Mouse (Mus musculus): ENCODE results near the gene Sh3pxd2b. TPM values are rescaled to one million over a fixed set of nuclear protein-coding genes. Genes with fewer than 3 reads are reported as not detected.

Sh3pxd2b gene
- polyA plus RNA-seq, 1 experiment from 2014 or later: 21.3 TPM

DNA sequence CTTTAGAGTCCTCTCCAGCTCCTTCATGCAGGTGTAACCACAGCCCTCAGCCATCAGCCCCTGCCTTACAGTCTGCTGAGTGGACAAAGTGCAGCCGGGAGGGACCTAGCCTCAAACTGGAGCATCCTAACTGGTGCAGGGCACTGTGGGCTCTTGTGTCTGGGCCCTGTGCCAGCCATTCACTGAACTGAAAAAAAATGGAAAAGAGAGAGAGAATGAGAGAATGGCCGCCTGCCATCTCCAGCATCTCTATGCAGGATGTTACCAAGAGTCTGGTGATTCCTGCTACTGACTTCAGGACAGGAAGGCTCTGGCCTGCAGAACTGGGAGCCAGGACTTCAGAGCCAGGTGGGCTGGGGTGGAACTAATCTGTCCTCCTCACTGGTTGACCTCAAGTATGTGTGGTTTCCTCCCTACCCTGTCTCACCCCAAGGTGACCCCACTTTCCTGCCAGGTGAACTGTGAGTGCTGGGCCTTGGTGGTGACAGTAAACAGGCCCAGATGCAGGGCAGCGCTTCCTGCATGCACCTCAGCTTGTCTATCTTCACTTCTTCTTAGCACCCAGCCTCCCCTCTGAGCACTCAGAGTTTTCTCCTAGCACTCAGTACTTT lies 16.1 kb downstream of the Sh3pxd2b start:
- Histone ChIP-seq H3K4me1 (ENCODE audit: control insufficient read depth, insufficient read depth, low read length) (peaks cover 13% of the 10 kb centered on the region), H3K4me3 (ENCODE audit: low read depth, low read length) (no peak overlapping the region), H3K9ac (replicated peaks; ENCODE audit: low read depth, low read length) (no peak overlapping the region), H3K27ac (ENCODE audit: low read depth, low read length) (peak overlapping the region; percentile 64), H3K27me3 (ENCODE audit: control insufficient read depth, insufficient read depth, low read length) (no peaks in the 10 kb centered on the region), H3K9me3 (ENCODE audit: control insufficient read depth, low read length) (no peaks in the 10 kb centered on the region), H3K36me3 (ENCODE audit: control insufficient read depth, insufficient read depth, low read length) (no peaks in the 10 kb centered on the region), H3K4me2 (ENCODE audit: low read depth, low read length) (no peak overlapping the region)
- peak; percentile 80 for ATAC-seq (ENCODE audit: low read depth)
- WGBS: 45% methylated on average over 3 of the region's 3 CpGs

- Histone ChIP-seq H3K4me1 (ENCODE audit: control insufficient read depth, insufficient read depth, low read length) (peaks cover 13% of the 10 kb centered on the region), H3K4me2 (ENCODE audit: low read depth, low read length) (no peak overlapping the region), H3K27ac (ENCODE audit: low read depth, low read length) (peak overlapping the region; percentile 64; the same call in 1 of the 2 replicates), H3K36me3 (ENCODE audit: control insufficient read depth, insufficient read depth, low read length) (no peaks in the 10 kb centered on the region), H3K9me3 (ENCODE audit: control insufficient read depth, low read length) (no peaks in the 10 kb centered on the region), H3K4me3 (ENCODE audit: low read depth, low read length) (no peak overlapping the region), H3K27me3 (ENCODE audit: control insufficient read depth, insufficient read depth, low read length) (no peaks in the 10 kb centered on the region), H3K9ac (replicated peaks; ENCODE audit: low read depth, low read length) (no peak overlapping the region)
- 79% methylated on average over 7 of the region's 7 CpGs for WGBS
- ATAC-seq (ENCODE audit: low read depth): no peak
These were observed 16.8 kb downstream of the Sh3pxd2b start for GRCm38 (mm10) chr11:32364375-32364774.

DNA sequence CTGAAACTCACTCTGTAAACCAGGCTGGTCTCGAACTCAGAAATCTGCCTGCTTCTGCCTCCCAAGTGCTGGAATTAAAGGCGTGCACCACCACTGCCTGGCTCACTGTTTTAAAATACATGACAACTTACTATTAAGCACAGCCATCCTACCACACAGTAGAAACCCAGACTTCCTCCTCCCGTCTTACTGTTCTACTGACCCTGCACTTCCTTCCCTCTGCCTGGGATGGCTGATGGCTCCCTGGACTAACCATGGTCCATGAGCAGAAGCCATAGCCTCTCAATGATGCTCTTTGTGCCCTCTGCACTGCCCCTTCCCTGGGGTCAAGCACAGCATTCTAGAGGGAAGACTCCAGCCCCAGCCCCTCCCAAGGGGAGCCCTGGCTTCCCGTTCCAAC lies 17.9 kb downstream of the Sh3pxd2b start:
- WGBS: 83% methylated on average over 4 of the region's 4 CpGs
- Histone ChIP-seq H3K27me3 (ENCODE audit: control insufficient read depth, insufficient read depth, low read length) (no peaks in the 10 kb centered on the region), H3K9ac (replicated peaks; ENCODE audit: low read depth, low read length) (no peak overlapping the region), H3K9me3 (ENCODE audit: control insufficient read depth, low read length) (no peaks in the 10 kb centered on the region), H3K4me3 (ENCODE audit: low read depth, low read length) (no peak overlapping the region), H3K36me3 (ENCODE audit: control insufficient read depth, insufficient read depth, low read length) (no peaks in the 10 kb centered on the region), H3K4me2 (ENCODE audit: low read depth, low read length) (no peak overlapping the region), H3K27ac (ENCODE audit: low read depth, low read length) (no peak overlapping the region), H3K4me1 (ENCODE audit: control insufficient read depth, insufficient read depth, low read length) (peaks cover 13% of the 10 kb centered on the region)
- no peak for ATAC-seq (ENCODE audit: low read depth)

- Histone ChIP-seq H3K4me2 (ENCODE audit: low read depth, low read length) (no peak overlapping the region), H3K9me3 (ENCODE audit: control insufficient read depth, low read length) (no peaks in the 10 kb centered on the region), H3K27ac (ENCODE audit: low read depth, low read length) (no peak overlapping the region), H3K36me3 (ENCODE audit: control insufficient read depth, insufficient read depth, low read length) (no peaks in the 10 kb centered on the region), H3K9ac (replicated peaks; ENCODE audit: low read depth, low read length) (no peak overlapping the region), H3K4me3 (ENCODE audit: low read depth, low read length) (no peak overlapping the region), H3K4me1 (ENCODE audit: control insufficient read depth, insufficient read depth, low read length) (peaks cover 13% of the 10 kb centered on the region), H3K27me3 (ENCODE audit: control insufficient read depth, insufficient read depth, low read length) (no peaks in the 10 kb centered on the region)
- WGBS: 91% methylated on average over 2 of the region's 2 CpGs
- ATAC-seq (ENCODE audit: low read depth): no peak
These were observed 19.4 kb downstream of the Sh3pxd2b start for GRCm38 (mm10) chr11:32367056-32367455.

GRCm38 (mm10) chr11:32368986-32369385 lies 21.4 kb downstream of the Sh3pxd2b start:
- Histone ChIP-seq H3K27me3 (ENCODE audit: control insufficient read depth, insufficient read depth, low read length) (no peaks in the 10 kb centered on the region), H3K27ac (ENCODE audit: low read depth, low read length) (no peak overlapping the region), H3K36me3 (ENCODE audit: control insufficient read depth, insufficient read depth, low read length) (0 out of 2 replicates have a peak, but pooled peaks cover 3% of the 10 kb centered on the region), H3K4me3 (ENCODE audit: low read depth, low read length) (no peak overlapping the region), H3K4me1 (ENCODE audit: control insufficient read depth, insufficient read depth, low read length) (peaks cover 7% of the 10 kb centered on the region), H3K9me3 (ENCODE audit: control insufficient read depth, low read length) (no peaks in the 10 kb centered on the region), H3K9ac (replicated peaks; ENCODE audit: low read depth, low read length) (no peak overlapping the region), H3K4me2 (ENCODE audit: low read depth, low read length) (no peak overlapping the region)
- no peak for ATAC-seq (ENCODE audit: low read depth)
- WGBS: 98% methylated on average over 3 of the region's 3 CpGs

GRCm38 (mm10) chr11:32370881-32371280 lies 23.3 kb downstream of the Sh3pxd2b start:
- Histone ChIP-seq H3K27ac (ENCODE audit: low read depth, low read length) (no peak overlapping the region), H3K27me3 (ENCODE audit: control insufficient read depth, insufficient read depth, low read length) (no peaks in the 10 kb centered on the region), H3K4me3 (ENCODE audit: low read depth, low read length) (no peak overlapping the region), H3K4me2 (ENCODE audit: low read depth, low read length) (no peak overlapping the region), H3K36me3 (ENCODE audit: control insufficient read depth, insufficient read depth, low read length) (peaks cover 4% of the 10 kb centered on the region; the same call in 1 of the 2 replicates), H3K4me1 (ENCODE audit: control insufficient read depth, insufficient read depth, low read length) (peaks cover 10% of the 10 kb centered on the region), H3K9ac (replicated peaks; ENCODE audit: low read depth, low read length) (no peak overlapping the region), H3K9me3 (ENCODE audit: control insufficient read depth, low read length) (no peaks in the 10 kb centered on the region)
- WGBS: 73% methylated on average over 1 of the region's 1 CpGs
- no peak for ATAC-seq (ENCODE audit: low read depth)

DNA sequence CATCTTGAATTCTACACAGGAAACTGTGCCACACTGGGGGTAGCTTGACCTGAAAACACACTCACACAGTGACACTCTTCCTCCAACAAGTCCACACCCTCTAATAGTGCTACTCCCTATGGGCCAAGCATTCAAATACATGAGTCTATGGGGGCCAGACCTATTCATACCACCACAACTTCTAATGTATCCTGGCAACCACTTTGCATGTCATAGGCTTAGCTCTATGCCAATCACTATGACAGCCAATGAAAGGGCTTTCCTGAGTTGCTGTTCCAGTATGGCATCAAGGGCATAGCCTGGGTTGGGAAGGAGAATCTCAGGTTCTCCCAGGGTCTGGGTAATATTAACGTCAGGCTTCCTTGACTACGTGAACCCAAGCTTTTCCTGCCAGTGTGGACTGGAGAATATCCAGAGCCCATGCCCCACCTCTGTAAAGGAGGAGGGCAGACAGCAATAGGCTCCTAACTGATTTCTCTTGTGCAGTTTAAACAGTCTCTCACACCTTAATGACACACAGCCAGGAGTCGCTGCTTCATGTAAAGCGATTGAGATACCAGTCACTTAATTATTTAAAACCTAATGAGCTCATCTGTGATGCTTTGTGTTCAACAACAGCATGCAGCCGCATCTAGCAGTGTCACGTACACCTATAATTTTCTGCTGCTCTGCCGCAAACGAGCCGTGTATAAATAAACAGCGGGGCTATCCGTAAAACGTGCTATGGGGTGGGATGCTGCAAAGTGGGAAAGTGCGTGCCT lies 25.8 kb downstream of the Sh3pxd2b start:
- H3K9ac ChIP-seq (replicated peaks; ENCODE audit: low read depth, low read length): no peak overlapping the region
- no peaks in the 10 kb centered on the region for H3K9me3 ChIP-seq (ENCODE audit: control insufficient read depth, low read length)
- H3K4me1 ChIP-seq (ENCODE audit: control insufficient read depth, insufficient read depth, low read length): peaks cover 10% of the 10 kb centered on the region
- ATAC-seq (ENCODE audit: low read depth): peak; percentile 61; the same call in 1 of the 2 replicates
- WGBS: 48% methylated on average over 13 of the region's 13 CpGs
- H3K36me3 ChIP-seq (ENCODE audit: control insufficient read depth, insufficient read depth, low read length): peaks cover 11% of the 10 kb centered on the region; the same call in 1 of the 2 replicates
- no peak overlapping the region for H3K4me3 ChIP-seq (ENCODE audit: low read depth, low read length)
- H3K27ac ChIP-seq (ENCODE audit: low read depth, low read length): peak overlapping the region; percentile 70; the same call in 1 of the 2 replicates
- no peaks in the 10 kb centered on the region for H3K27me3 ChIP-seq (ENCODE audit: control insufficient read depth, insufficient read depth, low read length)
- no peak overlapping the region for H3K4me2 ChIP-seq (ENCODE audit: low read depth, low read length)

DNA sequence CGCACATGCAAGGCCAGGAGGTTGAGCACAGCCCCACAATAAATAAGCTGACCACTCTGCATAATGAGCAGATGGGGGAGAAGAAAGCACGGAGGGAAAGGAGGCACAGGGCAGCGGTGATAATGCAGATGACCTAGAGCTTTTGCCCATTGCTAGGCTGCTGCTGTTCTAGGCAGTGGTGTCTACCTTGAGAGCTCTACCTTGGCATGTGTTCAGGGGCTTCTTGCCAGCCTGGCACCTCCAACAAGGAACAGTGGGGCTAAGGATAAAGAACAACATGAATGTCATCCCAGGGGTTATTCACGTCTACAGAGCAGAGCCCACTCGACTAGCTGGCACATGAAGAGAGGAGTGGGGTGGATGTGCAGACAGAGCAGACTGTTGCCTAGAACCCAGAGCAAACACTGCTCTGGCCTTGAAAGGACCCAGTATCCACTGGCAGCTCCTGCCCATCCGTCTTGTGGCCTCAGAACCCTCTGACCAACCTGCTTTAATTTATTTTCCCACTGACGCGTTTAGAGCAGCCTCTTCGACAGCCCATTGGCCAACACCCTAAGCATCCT lies 26.5 kb downstream of the Sh3pxd2b start:
- 56% methylated on average over 9 of the region's 9 CpGs for WGBS

GRCm38 (mm10) chr11:32375104-32375535 lies 27.5 kb downstream of the Sh3pxd2b start:
- Histone ChIP-seq H3K4me2 (ENCODE audit: low read depth, low read length) (no peak overlapping the region), H3K27ac (ENCODE audit: low read depth, low read length) (no peak overlapping the region), H3K4me3 (ENCODE audit: low read depth, low read length) (no peak overlapping the region), H3K27me3 (ENCODE audit: control insufficient read depth, insufficient read depth, low read length) (no peaks in the 10 kb centered on the region), H3K36me3 (ENCODE audit: control insufficient read depth, insufficient read depth, low read length) (peaks cover 11% of the 10 kb centered on the region; the same call in 1 of the 2 replicates), H3K9me3 (ENCODE audit: control insufficient read depth, low read length) (no peaks in the 10 kb centered on the region), H3K4me1 (ENCODE audit: control insufficient read depth, insufficient read depth, low read length) (peaks cover 10% of the 10 kb centered on the region), H3K9ac (replicated peaks; ENCODE audit: low read depth, low read length) (no peak overlapping the region)
- WGBS: 82% methylated on average over 4 of the region's 4 CpGs
- ATAC-seq (ENCODE audit: low read depth): no peak

More for the DNA sequence above, 26.5 kb downstream of the Sh3pxd2b start:
- H3K4me3 ChIP-seq (ENCODE audit: low read depth, low read length): no peak overlapping the region
- peaks cover 10% of the 10 kb centered on the region for H3K4me1 ChIP-seq (ENCODE audit: control insufficient read depth, insufficient read depth, low read length)
- no peak overlapping the region for H3K4me2 ChIP-seq (ENCODE audit: low read depth, low read length)
- no peaks in the 10 kb centered on the region for H3K27me3 ChIP-seq (ENCODE audit: control insufficient read depth, insufficient read depth, low read length)
- H3K9me3 ChIP-seq (ENCODE audit: control insufficient read depth, low read length): no peaks in the 10 kb centered on the region
- H3K36me3 ChIP-seq (ENCODE audit: control insufficient read depth, insufficient read depth, low read length): peaks cover 11% of the 10 kb centered on the region; the same call in 1 of the 2 replicates
- no peak overlapping the region for H3K9ac ChIP-seq (replicated peaks; ENCODE audit: low read depth, low read length)
- ATAC-seq (ENCODE audit: low read depth): peak; percentile 70; the same call in 1 of the 2 replicates
- peak overlapping the region; percentile 70 for H3K27ac ChIP-seq (ENCODE audit: low read depth, low read length)
